Mouse (Mus musculus) thymus, postnatal 10 days (tissue): ENCODE measurements around the gene Miox.

ENCODE experiments used
- DNase-seq, 2 experiments: peaks; one replicate each; pipeline ENCODE4 v3.0.0; 2021; ENCODE audit warnings: low spot score in 2 of 2

The Miox gene

GRCm38 (mm10) chr15:89363051-89363450, 28.9 kb downstream of the Miox start:
- no peak for DNase-seq

- no peak for DNase-seq
Measured at GRCm38 (mm10) chr15:89365141-89365551, 30.9 kb downstream of the Miox start.

- DNase-seq: no peak
Measured at GRCm38 (mm10) chr15:89372068-89372467, 37.9 kb downstream of the Miox start.

- no peak for DNase-seq
Measured at GRCm38 (mm10) chr15:89372536-89372935, 38.3 kb downstream of the Miox start.

- peak; percentile 83 to 93 for DNase-seq
Measured at GRCm38 (mm10) chr15:89373027-89373761, 39.0 kb downstream of the Miox start.

- peak; percentile 83 to 96 for DNase-seq
Measured at GRCm38 (mm10) chr15:89373762-89374248, 39.6 kb downstream of the Miox start, which contains the start of gene Sco2. Sco2 (minus strand) TSS chr15:89373846.

- no peak for DNase-seq
Measured at GRCm38 (mm10) chr15:89374340-89374739, 40.1 kb downstream of the Miox start.

GRCm38 (mm10) chr15:89374801-89375534, 40.8 kb downstream of the Miox start:
- no peak for DNase-seq

- no peak for DNase-seq
Measured at GRCm38 (mm10) chr15:89376040-89376439, 41.8 kb downstream of the Miox start.

GRCm38 (mm10) chr15:89376957-89377356, 42.8 kb downstream of the Miox start, which contains the start of gene Tymp:
Tymp (minus strand) TSS chr15:89377039.
- DNase-seq: no peak

GRCm38 (mm10) chr15:89377362-89377761, 43.2 kb downstream of the Miox start:
- DNase-seq: no peak

GRCm38 (mm10) chr15:89377938-89378828, 44.0 kb downstream of the Miox start:
- no peak for DNase-seq

- DNase-seq: peak in 1 of 2 experiments; percentile 35
Measured at GRCm38 (mm10) chr15:89378831-89379401, 44.7 kb downstream of the Miox start, which contains the start of gene Odf3b. Odf3b (minus strand) TSS chr15:89379282.

GRCm38 (mm10) chr15:89379429-89379828, 45.2 kb downstream of the Miox start:
- no peak for DNase-seq

- no peak for DNase-seq
Measured at GRCm38 (mm10) chr15:89384617-89385016, 50.4 kb downstream of the Miox start, which contains the start of gene Klhdc7b. Klhdc7b (plus strand) TSS chr15:89384917.
